ENCODE assay signal across 27 mouse cellular contexts in genomic region chr7:123305397-123305796, GRCm38 (mm10).
DNase-seq lines count a peak whose midpoint lies in the region; ATAC-seq and TF ChIP-seq lines count a peak whose summit lies in the region.
"Had no signal": no experiment of that assay in that cellular context is flagged by ENCODE, and none has a peak within 500 bp of the region (broad histone marks: within the 10 kb centered on the region; RNA-seq: fewer than 3 reads in every experiment).

No protein-coding gene starts in this region.

- no peaks in the 10 kb centered on the region for H3K4me1 ChIP-seq in hindbrain, postnatal 0 days (ENCODE audit: insufficient read depth, low read length)
- no peaks in the 10 kb centered on the region for H3K4me1 ChIP-seq in hindbrain, embryonic 11.5 days (replicated peaks; ENCODE audit: control insufficient read depth, insufficient read depth, low read length)
- H3K4me1 ChIP-seq: embryonic facial prominence, embryonic 10.5 days; embryonic facial prominence, embryonic 15.5 days; forebrain, embryonic 12.5 days; limb, embryonic 12.5 days; liver, embryonic 15.5 days had no signal

- peak; percentile 50 for DNase-seq in hindbrain, postnatal 0 days (ENCODE audit: low spot score)
- DNase-seq in hindbrain, embryonic 11.5 days (ENCODE audit: low spot score), result no peak
- peak; percentile 43 for DNase-seq in cerebellum, adult 11 months
- DNase-seq in cerebellum, adult 8-10 months, result peak; percentile 49
- DNase-seq in cerebellum, postnatal 25 days, result peak; percentile 71 to 78
- DNase-seq in adrenal gland, adult 2 months, result no peak
- no peak for DNase-seq in heart, postnatal 4 days
- DNase-seq: adrenal gland, postnatal 14 days; forebrain, postnatal 0 days; gastrocnemius, postnatal 10 days; kidney, adult 8-10 months; layer of hippocampus, adult 9-11 months; lung, embryonic 14.5 days; lung, postnatal 14 days; midbrain, embryonic 14.5 days; right cerebral cortex, adult 18-20 months; spleen, adult 18-20 months; thymus, adult 2 months; thymus, postnatal 4 days had no signal

- H3K9me3 ChIP-seq in hindbrain, postnatal 0 days (ENCODE audit: low read length), result no peaks in the 10 kb centered on the region
- no peaks in the 10 kb centered on the region for H3K9me3 ChIP-seq in hindbrain, embryonic 11.5 days (ENCODE audit: control insufficient read depth, low read length)
- H3K9me3 ChIP-seq: embryonic facial prominence, embryonic 10.5 days; embryonic facial prominence, embryonic 15.5 days; forebrain, embryonic 12.5 days; limb, embryonic 12.5 days; liver, embryonic 15.5 days had no signal

- WGBS in hindbrain, postnatal 0 days, result 75% methylated on average over 2 of the region's 2 CpGs
- 74% methylated on average over 2 of the region's 2 CpGs for WGBS in hindbrain, embryonic 11.5 days

- peak; percentile 13; the same call in 1 of the 2 replicates for TF ChIP-seq CTCF in hindbrain, postnatal 0 days (IDR thresholded peaks at IDR 0.05; ENCODE audit: low read depth)

- H3K9ac ChIP-seq in hindbrain, postnatal 0 days (replicated peaks; ENCODE audit: low read length), result no peak overlapping the region
- no peak overlapping the region for H3K9ac ChIP-seq in hindbrain, embryonic 11.5 days (ENCODE audit: low read depth, low read length)
- H3K9ac ChIP-seq: embryonic facial prominence, embryonic 15.5 days; forebrain, embryonic 12.5 days; forebrain, postnatal 0 days; hindbrain, embryonic 14.5 days; limb, embryonic 12.5 days; liver, embryonic 15.5 days; lung, embryonic 14.5 days had no signal

- ATAC-seq in hindbrain, postnatal 0 days, result no peak
- ATAC-seq in hindbrain, embryonic 11.5 days (ENCODE audit: low FRiP score), result no peak
- ATAC-seq: forebrain, postnatal 0 days; Patski had no signal

- H3K27ac ChIP-seq in hindbrain, postnatal 0 days, result no peak overlapping the region
- no peak overlapping the region for H3K27ac ChIP-seq in hindbrain, embryonic 11.5 days (ENCODE audit: low read depth, low read length)
- H3K27ac ChIP-seq: embryonic facial prominence, embryonic 10.5 days; embryonic facial prominence, embryonic 15.5 days; forebrain, embryonic 12.5 days; hindbrain, embryonic 14.5 days; kidney, postnatal 0 days; limb, embryonic 12.5 days; liver, embryonic 15.5 days had no signal

- H3K36me3 ChIP-seq in hindbrain, postnatal 0 days (ENCODE audit: insufficient read depth, low read length), result peaks cover 34% of the 10 kb centered on the region; the same call in 1 of the 2 replicates
- H3K36me3 ChIP-seq in hindbrain, embryonic 11.5 days (ENCODE audit: control insufficient read depth, insufficient read depth, low read length), result peaks cover 4% of the 10 kb centered on the region; the same call in 1 of the 2 replicates

- no peak overlapping the region for H3K4me3 ChIP-seq in hindbrain, postnatal 0 days (ENCODE audit: low read length)
- no peak overlapping the region for H3K4me3 ChIP-seq in hindbrain, embryonic 11.5 days (ENCODE audit: low read depth, low read length)
- H3K4me3 ChIP-seq: embryonic facial prominence, embryonic 10.5 days; embryonic facial prominence, embryonic 15.5 days; forebrain, embryonic 12.5 days; limb, embryonic 12.5 days; liver, embryonic 15.5 days had no signal

- H3K27me3 ChIP-seq in hindbrain, postnatal 0 days (ENCODE audit: insufficient read depth, low read length), result no peaks in the 10 kb centered on the region
- H3K27me3 ChIP-seq in hindbrain, embryonic 11.5 days (ENCODE audit: control insufficient read depth, insufficient read depth, low read length), result no peaks in the 10 kb centered on the region
- H3K27me3 ChIP-seq: embryonic facial prominence, embryonic 15.5 days; forebrain, embryonic 12.5 days; limb, embryonic 12.5 days; liver, embryonic 15.5 days; Patski had no signal

- H3K4me2 ChIP-seq in hindbrain, postnatal 0 days (ENCODE audit: low read depth, low read length), result no peak overlapping the region
- no peak overlapping the region for H3K4me2 ChIP-seq in hindbrain, embryonic 11.5 days (replicated peaks; ENCODE audit: low read depth, low read length)
- H3K4me2 ChIP-seq: embryonic facial prominence, embryonic 15.5 days; forebrain, embryonic 12.5 days; hindbrain, embryonic 14.5 days; limb, embryonic 12.5 days; liver, embryonic 15.5 days; lung, embryonic 14.5 days had no signal

Comparison
In these comparisons a context has a peak if more than half of its experiments do, and no peak if none do; other contexts are left out.
1. DNase-seq: peak in hindbrain, postnatal 0 days (single experiment), cerebellum, adult 11 months (single experiment), cerebellum, adult 8-10 months (single experiment) and cerebellum, postnatal 25 days (2 of 2); none in hindbrain, embryonic 11.5 days (single experiment), adrenal gland, adult 2 months (single experiment) and heart, postnatal 4 days (single experiment).